Mouse (Mus musculus): ENCODE measurements around the gene Cpt1b.

DNA sequence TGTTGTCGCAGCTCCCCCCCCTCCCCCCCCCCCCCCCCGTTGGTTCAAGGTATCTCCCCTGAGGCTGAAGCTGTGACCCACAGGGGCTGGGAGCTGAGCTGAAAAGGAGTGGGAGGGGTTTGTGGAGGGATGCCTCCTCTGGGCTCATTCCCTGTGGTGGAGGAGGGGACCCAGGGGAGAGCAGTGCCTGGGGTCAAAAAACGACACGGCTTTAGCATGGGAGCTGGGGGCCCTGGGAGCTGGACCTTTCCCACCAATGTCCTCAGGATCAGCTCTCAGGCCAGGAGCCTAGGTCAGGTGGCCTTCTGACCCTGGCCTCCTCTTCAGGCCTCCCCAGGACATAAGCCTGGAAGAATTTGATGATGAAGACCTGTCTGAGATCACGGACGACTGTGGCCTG lies 29.2 kb upstream of the Cpt1b start:
- TF ChIP-seq GATA1 (IDR thresholded peaks at IDR 0.05; ENCODE audit: borderline replicate concordance, low read length) (no peak), CTCF (IDR thresholded peaks at IDR 0.05; ENCODE audit: low read depth, low read length) (no peak)
